Mouse (Mus musculus) spleen, postnatal 14 days (tissue): ENCODE results near the gene Sall2.
A peak's percentile ranks its signal among the peaks of the same experiment; 100 is the strongest.
"Not testable (repeated sequence)": the region's sequence is repeated elsewhere in the genome, so short reads cannot be mapped to it uniquely, and the experiment has no call there.

ENCODE experiments used
- DNase-seq, 2 experiments: peaks; one replicate each; pipeline ENCODE4 v3.0.0; 2021 to 2022; ENCODE audit warnings: low spot score in 2 of 2

The Sall2 gene

DNA sequence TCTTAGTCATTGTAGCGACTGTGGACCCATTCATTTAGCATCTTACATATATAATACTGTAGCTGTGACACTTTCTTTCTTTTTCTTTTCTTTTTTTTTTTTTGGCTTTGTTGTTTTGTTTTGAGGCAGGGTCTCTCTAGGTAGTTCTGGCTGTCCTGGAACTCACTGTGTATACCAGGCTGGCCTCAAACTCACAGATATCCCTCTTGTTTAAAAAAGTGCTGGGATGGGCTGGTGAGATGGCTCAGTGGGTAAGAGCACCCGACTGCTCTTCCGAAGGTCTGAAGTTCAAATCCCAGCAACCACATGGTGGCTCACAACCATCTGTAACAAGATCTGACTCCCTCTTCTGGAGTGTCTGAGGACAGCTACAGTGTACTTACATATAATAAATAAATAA lies 25.0 kb downstream of the Sall2 start:
- not testable (repeated sequence) for DNase-seq

DNA sequence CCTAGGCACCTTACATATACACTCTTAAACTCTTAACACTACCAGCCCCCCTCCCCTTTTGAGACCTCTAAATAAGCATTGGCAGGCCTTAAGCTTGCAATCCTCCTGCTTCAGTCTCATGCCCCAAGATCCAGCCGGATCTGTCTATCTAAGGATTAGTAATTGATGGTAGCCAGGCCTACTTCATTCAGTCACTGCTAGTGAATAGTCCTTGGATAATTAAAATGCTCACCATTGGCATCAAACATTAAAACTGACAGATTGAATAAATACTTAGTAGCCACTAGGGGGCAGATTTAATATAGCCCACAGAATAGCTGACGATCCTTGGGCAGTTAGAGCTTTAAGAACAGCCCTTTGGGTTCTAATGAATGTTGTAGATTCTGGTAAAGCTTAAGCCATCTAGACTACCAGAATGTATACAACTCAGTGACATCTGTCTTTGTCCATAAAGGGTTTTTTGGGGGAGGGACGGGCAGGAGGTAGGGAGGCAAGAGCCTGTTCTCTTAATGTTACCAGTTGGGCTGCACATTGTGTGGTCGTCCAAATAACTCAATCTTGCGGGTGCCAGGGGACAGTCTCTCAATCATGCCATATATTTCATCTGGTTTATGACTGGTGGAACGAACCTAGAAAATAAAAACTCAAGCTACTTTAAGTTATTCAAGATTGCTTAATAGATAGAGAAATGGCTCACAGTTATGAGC lies 32.9 kb downstream of the Sall2 start:
- no peak for DNase-seq

DNA sequence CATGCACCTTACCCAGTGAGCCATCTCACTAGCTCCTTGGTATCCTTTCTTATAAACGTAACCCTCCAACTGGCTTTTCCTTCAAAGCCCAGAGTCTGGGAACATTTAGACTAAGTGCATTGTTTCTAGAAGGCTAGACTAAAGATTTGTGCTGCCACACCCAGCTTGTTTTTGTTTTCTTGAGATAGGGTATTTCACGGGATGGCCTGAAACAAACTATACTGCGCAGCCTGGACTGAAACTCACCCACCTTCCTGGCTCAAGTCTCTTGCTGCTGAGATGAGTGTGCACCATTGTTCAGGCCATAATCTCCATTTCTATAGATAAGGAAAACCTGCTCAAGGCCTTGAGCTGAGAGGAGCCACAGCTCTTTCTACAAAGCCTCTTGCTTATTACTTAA lies 44.4 kb downstream of the Sall2 start:
- no peak for DNase-seq

DNA sequence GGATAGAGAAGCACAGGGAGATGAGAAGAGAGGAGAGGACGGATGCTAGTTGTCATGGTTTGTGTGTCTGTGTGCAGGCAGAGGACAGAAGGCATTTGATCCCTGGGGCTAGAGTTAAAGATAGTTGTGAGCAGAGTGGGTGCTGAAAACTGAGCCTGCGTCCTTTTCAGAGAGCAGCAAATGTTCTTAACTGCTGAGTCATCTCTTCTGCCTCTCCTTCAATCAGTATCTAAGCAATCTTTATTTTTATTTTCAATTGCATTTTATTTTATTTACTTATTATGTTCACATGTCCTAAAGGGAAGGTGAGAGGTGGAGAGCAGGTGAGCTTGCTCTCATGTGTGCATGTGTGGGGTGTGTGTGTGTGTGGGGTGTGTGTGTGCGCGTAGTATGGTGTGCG lies 44.9 kb downstream of the Sall2 start:
- no peak for DNase-seq

DNA sequence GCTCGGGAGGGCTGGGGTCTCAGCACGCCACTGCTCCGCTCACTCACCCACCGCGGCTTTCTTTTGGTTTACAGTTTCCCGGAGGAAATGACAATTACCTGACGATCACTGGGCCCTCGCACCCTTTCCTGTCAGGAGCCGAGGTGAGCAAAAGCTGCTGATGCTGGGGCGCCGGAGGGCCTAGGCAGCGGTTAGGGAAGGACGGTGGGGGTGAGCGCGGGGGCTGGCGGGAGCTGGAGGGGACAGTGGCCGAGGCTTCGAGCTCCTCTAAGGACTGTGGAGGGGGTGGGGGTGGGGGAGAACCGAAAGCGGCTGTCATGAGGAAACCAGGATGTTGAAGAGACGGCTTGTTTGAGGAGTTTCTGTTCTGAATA lies 48.8 kb downstream of the Sall2 start:
- no peak for DNase-seq

DNA sequence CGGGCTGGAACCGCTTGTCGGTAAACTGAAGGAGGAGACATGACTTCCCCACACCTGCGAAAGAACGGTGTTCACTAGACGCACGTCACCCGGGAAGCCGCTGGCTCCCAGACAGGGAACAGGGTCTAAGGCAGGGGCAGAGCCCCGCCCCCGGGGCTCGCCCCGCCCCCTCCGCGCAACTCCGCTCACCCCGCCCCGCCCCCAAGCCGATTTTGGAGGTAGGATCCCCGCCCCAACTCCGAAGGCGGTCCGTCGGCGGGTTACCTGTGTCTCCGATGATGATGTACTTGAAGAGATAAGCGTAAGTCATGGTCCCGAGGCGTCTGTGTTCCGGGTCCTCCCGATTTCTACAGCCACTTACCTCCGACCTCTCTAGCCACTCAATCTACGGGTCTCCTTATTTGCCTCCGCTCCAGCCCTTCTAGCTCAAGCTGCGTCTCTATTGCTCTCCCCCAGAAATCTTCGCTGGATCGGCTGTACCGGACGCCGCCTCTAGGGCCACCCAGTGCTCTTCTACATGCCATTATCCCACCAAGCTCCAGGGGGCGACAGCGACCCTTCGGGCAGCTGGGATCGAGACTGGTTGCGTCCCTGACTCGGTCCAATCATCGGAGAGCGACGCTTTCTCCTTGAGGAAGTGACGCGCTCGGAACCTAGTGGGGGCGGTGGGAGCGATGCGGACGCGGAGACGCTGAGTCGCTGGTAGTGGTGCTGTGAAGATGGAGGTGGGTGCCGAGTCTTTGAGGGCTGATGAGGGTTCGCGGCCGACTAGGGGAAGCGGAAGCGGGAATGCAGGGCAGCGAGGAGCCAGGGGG lies 49.4 kb downstream of the Sall2 start, which contains the start of the genes Tox4 and Rab2b:
Tox4 (plus strand) TSS at position 215 of the 815 bp plus-strand sequence.
Rab2b (minus strand) TSS at position 614 of the 815 bp plus-strand sequence.
- DNase-seq: peak; percentile 97

DNA sequence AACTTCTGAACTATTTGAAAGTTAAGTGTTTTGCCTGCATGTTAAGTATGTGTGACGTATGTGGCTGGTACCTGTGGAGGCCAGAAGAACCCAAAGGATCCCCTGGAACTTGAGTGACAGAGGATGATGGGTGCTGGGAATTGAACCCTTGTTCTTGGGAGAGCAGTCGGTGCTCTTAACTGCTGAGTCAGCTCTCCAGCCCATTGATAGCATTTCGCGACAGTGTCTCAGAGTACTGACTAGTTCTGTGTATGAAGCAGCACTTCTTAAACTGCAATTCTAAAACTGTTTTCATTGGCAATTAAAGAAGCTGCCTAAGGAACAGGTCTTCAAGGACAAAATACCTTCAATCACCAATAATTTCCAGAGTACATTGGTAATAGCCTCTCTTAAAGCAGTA lies 51.4 kb downstream of the Sall2 start:
- no peak for DNase-seq

DNA sequence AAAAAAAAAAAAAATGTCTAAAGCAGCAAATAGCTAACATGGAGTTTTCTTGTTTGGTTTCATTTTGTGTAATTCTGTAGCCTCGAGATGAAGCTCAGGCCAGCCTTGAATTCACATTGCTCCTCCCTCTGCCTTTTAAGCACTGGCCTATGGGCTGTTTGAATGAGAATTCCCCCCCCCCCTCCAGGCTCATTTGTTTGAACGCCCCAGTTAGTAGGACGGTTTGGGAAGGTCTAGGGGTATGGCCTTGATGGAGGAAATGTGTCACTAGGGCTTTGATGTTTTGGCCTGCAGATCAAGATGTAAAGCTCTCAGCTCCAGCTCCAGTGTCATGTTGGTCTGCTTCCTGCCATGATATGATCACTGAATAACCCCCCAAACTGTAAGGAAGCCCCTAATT lies 55.8 kb downstream of the Sall2 start:
- DNase-seq: no peak
